In the genomic region with DNA sequence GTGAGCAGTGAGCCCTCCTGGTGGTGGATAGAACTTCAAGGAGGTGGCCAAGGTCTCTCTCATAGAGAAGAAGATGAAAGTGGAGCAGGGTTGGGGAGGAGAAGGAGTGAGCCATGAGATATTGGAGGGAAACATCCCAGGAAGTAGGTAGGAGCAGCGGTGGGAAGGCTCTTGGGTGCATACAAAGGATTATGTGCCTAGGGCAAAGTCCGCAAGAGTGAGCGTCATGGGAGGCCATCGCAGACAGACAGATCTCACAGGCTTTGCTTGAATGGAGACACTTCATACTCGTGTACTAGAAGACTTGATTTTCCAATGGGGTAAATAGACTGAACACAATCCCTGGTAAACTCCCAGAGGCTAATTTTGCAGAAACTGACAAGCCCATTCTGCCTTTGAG, we compare ENCODE assay signal across 25 mouse cellular contexts. TPM values are rescaled to one million over a fixed set of nuclear protein-coding genes. Genes with fewer than 3 reads are reported as not detected.
DNase-seq lines count a peak whose midpoint lies in the region; ATAC-seq and TF ChIP-seq lines count a peak whose summit lies in the region.
"Had no signal": no experiment of that assay in that cellular context is flagged by ENCODE, and none has a peak within 500 bp of the region (broad histone marks: within the 10 kb centered on the region; RNA-seq: fewer than 3 reads in every experiment).

No protein-coding gene starts in this region.

- peaks cover 1% of the 10 kb centered on the region; the same call in 1 of the 2 replicates for H3K4me1 ChIP-seq in heart, adult 2 months (ENCODE audit: control insufficient read depth, insufficient read depth, low read length)
- peaks cover 19% of the 10 kb centered on the region; the same call in 1 of the 2 replicates for H3K4me1 ChIP-seq in kidney, adult 2 months (ENCODE audit: control insufficient read depth, insufficient read depth, low read length)
- no peaks in the 10 kb centered on the region; the same call in 1 of the 2 replicates for H3K4me1 ChIP-seq in intestine, postnatal 0 days (replicated peaks; ENCODE audit: control insufficient read depth, insufficient read depth, low read length)
- H3K4me1 ChIP-seq: embryonic facial prominence, embryonic 10.5 days; embryonic facial prominence, embryonic 12.5 days; forebrain, embryonic 15.5 days had no signal

- intact Hi-C loops in heart, adult 2 months (cut with DNase I): loop anchor here (5.0 kb wide), 1 partner anchor 584 kb away; no protein-coding TSS in a partner anchor

- H3K27ac ChIP-seq in heart, adult 2 months: no peak overlapping the region
- no peak overlapping the region for H3K27ac ChIP-seq in kidney, adult 2 months (ENCODE audit: insufficient read depth, low read depth, low read length)
- H3K27ac ChIP-seq in intestine, postnatal 0 days (ENCODE audit: low read depth, low read length): no peak overlapping the region
- H3K27ac ChIP-seq: embryonic facial prominence, embryonic 10.5 days; embryonic facial prominence, embryonic 12.5 days; forebrain, embryonic 13.5 days; forebrain, embryonic 15.5 days had no signal

- TF ChIP-seq CTCF in heart, adult 2 months (IDR thresholded peaks at IDR 0.05): no peak
- TF ChIP-seq CTCF in kidney, adult 2 months (conservative IDR thresholded peaks at IDR 0.05; ENCODE audit: insufficient read depth, insufficient read length, low read depth, low read length): no peak
- TF ChIP-seq CTCF in intestine, postnatal 0 days (IDR thresholded peaks at IDR 0.05; ENCODE audit: low read depth): no peak

- peak; percentile 73 for DNase-seq in heart, adult 11 months
- DNase-seq in heart, adult 2 months: no peak
- DNase-seq in kidney, adult 2 months: peak; percentile 57
- DNase-seq in kidney, adult 9 months: no peak
- DNase-seq in yolk sac, embryonic 10.5 days (ENCODE audit: low spot score): peak; percentile 70
- DNase-seq in liver: no peak
- no peak for DNase-seq in spleen, adult 18-20 months
- DNase-seq: adrenal gland, adult 2 months; adrenal gland, postnatal 10 days; adrenal gland, postnatal 25 days; B cell, adult 2 months; cerebellum, adult 11 months; cerebellum, adult 18-20 months; cerebellum, adult 8-10 months; cerebellum, adult 9-11 months; cerebellum, postnatal 14 days; cerebellum, postnatal 36 days had no signal

- H3K36me3 ChIP-seq in heart, adult 2 months (ENCODE audit: control insufficient read depth, insufficient read depth, low read length): no peaks in the 10 kb centered on the region
- H3K36me3 ChIP-seq in kidney, adult 2 months (ENCODE audit: control insufficient read depth, insufficient read depth, low read length): no peaks in the 10 kb centered on the region
- 0 out of 2 replicates have a peak, but pooled peaks cover 5% of the 10 kb centered on the region for H3K36me3 ChIP-seq in intestine, postnatal 0 days (ENCODE audit: control insufficient read depth, insufficient read depth)

- no peak overlapping the region for H3K9ac ChIP-seq in heart, adult 2 months (ENCODE audit: low read depth, low read length)
- H3K9ac ChIP-seq in intestine, postnatal 0 days (ENCODE audit: low read depth, low read length): no peak overlapping the region
- H3K9ac ChIP-seq: embryonic facial prominence, embryonic 12.5 days; forebrain, embryonic 13.5 days; forebrain, embryonic 15.5 days had no signal

- no peak for TF ChIP-seq EP300 in heart, adult 2 months (IDR thresholded peaks at IDR 0.05; ENCODE audit: insufficient read depth, low read depth, low read length)

- H3K4me2 ChIP-seq in intestine, postnatal 0 days (replicated peaks; ENCODE audit: low read depth): peak overlapping the region; percentile 6; the same call in 1 of the 2 replicates
- H3K4me2 ChIP-seq: embryonic facial prominence, embryonic 12.5 days; forebrain, embryonic 13.5 days; forebrain, embryonic 15.5 days had no signal

- H3K4me3 ChIP-seq in heart, adult 2 months: no peak overlapping the region
- H3K4me3 ChIP-seq in kidney, adult 2 months (ENCODE audit: insufficient read depth, low read depth, low read length): no peak overlapping the region
- H3K4me3 ChIP-seq in intestine, postnatal 0 days (ENCODE audit: low read depth, low read length): no peak overlapping the region
- H3K4me3 ChIP-seq: embryonic facial prominence, embryonic 10.5 days; embryonic facial prominence, embryonic 12.5 days; forebrain, embryonic 13.5 days; forebrain, embryonic 15.5 days had no signal

- TF ChIP-seq POLR2A in heart, adult 2 months (IDR thresholded peaks at IDR 0.05; ENCODE audit: insufficient read depth, low read depth, low read length): no peak
- no peak for TF ChIP-seq POLR2A in kidney, adult 2 months (IDR thresholded peaks at IDR 0.05; ENCODE audit: low read depth, low read length)

- no peaks in the 10 kb centered on the region for H3K27me3 ChIP-seq in heart, adult 2 months (ENCODE audit: control insufficient read depth, insufficient read depth, low read length)
- H3K27me3 ChIP-seq in kidney, adult 2 months (replicated peaks; ENCODE audit: control insufficient read depth, insufficient read depth, low read length): no peaks in the 10 kb centered on the region
- H3K27me3 ChIP-seq in intestine, postnatal 0 days (replicated peaks; ENCODE audit: control insufficient read depth, insufficient read depth, low read length): no peaks in the 10 kb centered on the region
- H3K27me3 ChIP-seq: CH12.LX; embryonic facial prominence, embryonic 12.5 days; forebrain, embryonic 13.5 days; forebrain, embryonic 15.5 days; Patski had no signal

- peak; percentile 58 for ATAC-seq in intestine, postnatal 0 days
- ATAC-seq: CD4-positive, CD25-positive, alpha-beta regulatory T cell, adult 4 months; forebrain, embryonic 13.5 days; forebrain, embryonic 15.5 days; Patski had no signal

- H3K79me2 ChIP-seq in heart, adult 2 months (replicated peaks; ENCODE audit: control insufficient read depth, insufficient read depth, low read length): no peaks in the 10 kb centered on the region

- WGBS in heart, adult 2 months: 96% methylated on average over 5 of the region's 5 CpGs
- 63% methylated on average over 5 of the region's 5 CpGs for whole genome bisulfite sequencing in kidney, adult 2 months
- 47% methylated on average over 5 of the region's 5 CpGs for WGBS in intestine, postnatal 0 days

- H3K9me3 ChIP-seq in intestine, postnatal 0 days (ENCODE audit: control insufficient read depth): no peaks in the 10 kb centered on the region
- H3K9me3 ChIP-seq: embryonic facial prominence, embryonic 10.5 days; embryonic facial prominence, embryonic 12.5 days; forebrain, embryonic 13.5 days; forebrain, embryonic 15.5 days had no signal

RNA-seq across cellular contexts. Expression of a gene that starts 11.2 kb away (rescaled TPM):
- 10 to 100 TPM; 23.1 to 23.6 TPM for total RNA-seq in heart, adult 2 months (2021)
- polyA plus RNA-seq in heart, adult 2 months (2012; rRNA removed): 4.7 and 10.2 TPM in 2 replicates
- 5.4 and 6.0 TPM in 2 replicates for polyA plus RNA-seq in kidney, adult 2 months (2012; rRNA removed)
- 16.7 and 17.2 TPM in 2 replicates for polyA plus RNA-seq in intestine, postnatal 0 days (2015; fragmentation: Nextera tagmentation; extraction: Ambion mirVana)

RNA-seq across cellular contexts. Expression of a gene that starts 14.6 kb away (rescaled TPM):
- total RNA-seq in heart, adult 2 months (2021): 1 to 10 TPM; 3.6 to 3.7 TPM
- polyA plus RNA-seq in heart, adult 2 months (2012; rRNA removed): 2.1 and 3.0 TPM in 2 replicates
- 12.8 and 14.8 TPM in 2 replicates for polyA plus RNA-seq in kidney, adult 2 months (2012; rRNA removed)
- 17.7 and 18.0 TPM in 2 replicates for polyA plus RNA-seq in intestine, postnatal 0 days (2015; fragmentation: Nextera tagmentation; extraction: Ambion mirVana)

RNA-seq across cellular contexts. Expression of a gene that starts 43.1 kb away (rescaled TPM):
- 1 to 10 TPM; 8.6 to 9.2 TPM for total RNA-seq in heart, adult 2 months (2021)
- 2.7 TPM in 2 replicates for polyA plus RNA-seq in heart, adult 2 months (2012; rRNA removed)
- 6.7 and 8.8 TPM in 2 replicates for polyA plus RNA-seq in kidney, adult 2 months (2012; rRNA removed)
- 5.2 and 6.0 TPM in 2 replicates for polyA plus RNA-seq in intestine, postnatal 0 days (2015; fragmentation: Nextera tagmentation; extraction: Ambion mirVana)

Comparison
In these comparisons a context has a peak if more than half of its experiments do, and no peak if none do; other contexts are left out.
1. DNase-seq: peak in heart, adult 11 months (single experiment), kidney, adult 2 months (single experiment) and yolk sac, embryonic 10.5 days (single experiment); none in heart, adult 2 months (0 of 2), kidney, adult 9 months (single experiment), liver (single experiment) and spleen, adult 18-20 months (0 of 2).